ENCODE assay signal across 10 mouse cellular contexts in genomic region chr4:150837458-150837857, GRCm38 (mm10). TPM values are rescaled to one million over a fixed set of nuclear protein-coding genes. Genes with fewer than 3 reads are reported as not detected.
DNase-seq lines count a peak whose midpoint lies in the region; ATAC-seq and TF ChIP-seq lines count a peak whose summit lies in the region.
"Had no signal": no experiment of that assay in that cellular context is flagged by ENCODE, and none has a peak within 500 bp of the region (broad histone marks: within the 10 kb centered on the region; RNA-seq: fewer than 3 reads in every experiment).

No protein-coding gene starts in this region.

- ATAC-seq in limb, embryonic 14.5 days (ENCODE audit: low FRiP score, low read depth) = no peak
- ATAC-seq in common myeloid progenitor, adult 5-6 weeks (replicated peaks; ENCODE audit: low read depth, poor library complexity, severe bottlenecking) = peak; percentile 80
- ATAC-seq in kidney, postnatal 0 days (replicated peaks; ENCODE audit: low FRiP score, low read depth) = no peak
- peak; percentile 84 for ATAC-seq in megakaryocyte progenitor cell, adult 5-6 weeks (replicated peaks; ENCODE audit: poor library complexity)
- ATAC-seq in midbrain, embryonic 11.5 days (ENCODE audit: low FRiP score) = no peak

- TF ChIP-seq CTCF in kidney, postnatal 0 days (IDR thresholded peaks at IDR 0.05; ENCODE audit: low read depth) = no peak

- TF ChIP-seq POLR2A in limb, embryonic 14.5 days (IDR thresholded peaks at IDR 0.05; ENCODE audit: borderline replicate concordance, extremely low read depth, insufficient read depth, insufficient read length) = no peak

- no peaks in the 10 kb centered on the region for H3K9me3 ChIP-seq in limb, embryonic 14.5 days (ENCODE audit: control insufficient read depth, low read length)
- H3K9me3 ChIP-seq in limb, embryonic 10.5 days (replicated peaks) = no peaks in the 10 kb centered on the region
- H3K9me3 ChIP-seq in kidney, postnatal 0 days (replicated peaks; ENCODE audit: low read length) = no peaks in the 10 kb centered on the region
- H3K9me3 ChIP-seq in midbrain, embryonic 11.5 days (ENCODE audit: control insufficient read depth, low read length) = no peaks in the 10 kb centered on the region
- H3K9me3 ChIP-seq: hindbrain, embryonic 13.5 days had no signal

- no peak overlapping the region for H3K4me2 ChIP-seq in limb, embryonic 14.5 days (replicated peaks; ENCODE audit: low read depth, low read length, severe bottlenecking)
- no peak overlapping the region for H3K4me2 ChIP-seq in kidney, postnatal 0 days (ENCODE audit: low read length)
- no peak overlapping the region for H3K4me2 ChIP-seq in midbrain, embryonic 11.5 days
- H3K4me2 ChIP-seq: hindbrain, embryonic 13.5 days had no signal

- 66% methylated on average over 6 of the region's 6 CpGs for WGBS in limb, embryonic 14.5 days
- 87% methylated on average over 6 of the region's 6 CpGs for WGBS in limb, embryonic 10.5 days
- WGBS in kidney, postnatal 0 days = 57% methylated on average over 6 of the region's 6 CpGs
- 89% methylated on average over 6 of the region's 6 CpGs for WGBS in midbrain, embryonic 11.5 days

- H3K4me3 ChIP-seq in limb, embryonic 14.5 days (replicated peaks; ENCODE audit: low read length) = no peak overlapping the region
- H3K4me3 ChIP-seq in limb, embryonic 10.5 days = no peak overlapping the region
- no peak overlapping the region for H3K4me3 ChIP-seq in kidney, postnatal 0 days (replicated peaks; ENCODE audit: low read depth, low read length)
- H3K4me3 ChIP-seq in midbrain, embryonic 11.5 days (ENCODE audit: low read depth, low read length) = no peak overlapping the region
- H3K4me3 ChIP-seq: erythroblast, embryonic 14.5 days; hindbrain, embryonic 13.5 days had no signal

- peak; percentile 61 for DNase-seq in limb, embryonic 14.5 days (ENCODE audit: low spot score)
- no peak for DNase-seq in limb, embryonic 10.5 days (ENCODE audit: low spot score)
- peak; percentile 38 for DNase-seq in kidney, postnatal 0 days (ENCODE audit: low spot score)
- no peak for DNase-seq in right cerebral cortex, postnatal 10 days (ENCODE audit: low spot score in 2 of 2)
- no peak for DNase-seq in cerebellum, adult 8-10 months
- DNase-seq in midbrain, embryonic 11.5 days (ENCODE audit: low spot score, missing footprints) = no peak

- H3K27ac ChIP-seq in limb, embryonic 14.5 days (replicated peaks; ENCODE audit: low read depth, low read length) = no peak overlapping the region
- H3K27ac ChIP-seq in limb, embryonic 10.5 days = no peak overlapping the region
- H3K27ac ChIP-seq in kidney, postnatal 0 days = no peak overlapping the region
- no peak overlapping the region for H3K27ac ChIP-seq in midbrain, embryonic 11.5 days (ENCODE audit: low read depth, low read length)
- H3K27ac ChIP-seq: hindbrain, embryonic 13.5 days had no signal

- no peaks in the 10 kb centered on the region for H3K36me3 ChIP-seq in limb, embryonic 14.5 days (ENCODE audit: control insufficient read depth, insufficient read depth, low read length)
- no peaks in the 10 kb centered on the region for H3K36me3 ChIP-seq in limb, embryonic 10.5 days
- no peaks in the 10 kb centered on the region for H3K36me3 ChIP-seq in kidney, postnatal 0 days (ENCODE audit: insufficient read depth, low read length)
- no peaks in the 10 kb centered on the region for H3K36me3 ChIP-seq in midbrain, embryonic 11.5 days (ENCODE audit: control insufficient read depth, insufficient read depth, low read length)
- H3K36me3 ChIP-seq: hindbrain, embryonic 13.5 days had no signal

- no peaks in the 10 kb centered on the region for H3K4me1 ChIP-seq in limb, embryonic 14.5 days (ENCODE audit: control insufficient read depth, insufficient read depth, low read length)
- no peaks in the 10 kb centered on the region for H3K4me1 ChIP-seq in limb, embryonic 10.5 days
- peaks cover 4% of the 10 kb centered on the region; the same call in 1 of the 2 replicates for H3K4me1 ChIP-seq in kidney, postnatal 0 days (replicated peaks; ENCODE audit: insufficient read depth, low read length)
- H3K4me1 ChIP-seq in midbrain, embryonic 11.5 days (ENCODE audit: control insufficient read depth, insufficient read depth, low read length) = no peaks in the 10 kb centered on the region
- H3K4me1 ChIP-seq: hindbrain, embryonic 13.5 days had no signal

- no peaks in the 10 kb centered on the region for H3K27me3 ChIP-seq in limb, embryonic 14.5 days (ENCODE audit: control insufficient read depth, insufficient read depth, low read length)
- no peaks in the 10 kb centered on the region for H3K27me3 ChIP-seq in limb, embryonic 10.5 days (ENCODE audit: low read depth, poor library complexity, severe bottlenecking)
- H3K27me3 ChIP-seq in kidney, postnatal 0 days (ENCODE audit: insufficient read depth, low read length) = no peaks in the 10 kb centered on the region
- no peaks in the 10 kb centered on the region for H3K27me3 ChIP-seq in midbrain, embryonic 11.5 days (ENCODE audit: control insufficient read depth, insufficient read depth, low read length)
- H3K27me3 ChIP-seq: hindbrain, embryonic 13.5 days had no signal

- no peak overlapping the region for H3K9ac ChIP-seq in limb, embryonic 14.5 days (ENCODE audit: low read depth, low read length, severe bottlenecking)
- H3K9ac ChIP-seq in kidney, postnatal 0 days (ENCODE audit: low read depth, low read length) = no peak overlapping the region
- H3K9ac ChIP-seq in midbrain, embryonic 11.5 days (ENCODE audit: low read length) = no peak overlapping the region
- H3K9ac ChIP-seq: hindbrain, embryonic 13.5 days had no signal

RNA-seq across cellular contexts. Expression of gene Errfi1, which starts 16.3 kb away (rescaled TPM):
- polyA plus RNA-seq in limb, embryonic 14.5 days (2012; rRNA removed) = 20.2 and 22.3 TPM in 2 replicates
- 23.9 and 27.2 TPM in 2 replicates for polyA plus RNA-seq in limb, embryonic 14.5 days (2014; fragmentation: Nextera tagmentation; extraction: Ambion mirVana)
- polyA plus RNA-seq in limb, embryonic 10.5 days (2016; fragmentation: Nextera tagmentation; extraction: Ambion mirVana) = 25.2 and 25.9 TPM in 2 replicates
- 0.05 and 0.59 TPM in 2 replicates for total RNA-seq in common myeloid progenitor, adult 5-6 weeks (2017)
- 34.1 and 35.5 TPM in 2 replicates for polyA plus RNA-seq in kidney, postnatal 0 days (2015; fragmentation: Nextera tagmentation; extraction: Ambion mirVana)
- 0.84 and 1.2 TPM in 2 replicates for total RNA-seq in megakaryocyte progenitor cell, adult 5-6 weeks (2015)
- total RNA-seq in megakaryocyte progenitor cell, adult 5-6 weeks (2017) = 0.54 and 0.61 TPM in 2 replicates
- polyA plus RNA-seq in midbrain, embryonic 11.5 days (2014; fragmentation: Nextera tagmentation; extraction: Ambion mirVana) = 29.5 and 29.7 TPM in 2 replicates
- polyA plus RNA-seq: erythroblast, embryonic 14.5 days had no signal

Comparison
In these comparisons a context has a peak if more than half of its experiments do, and no peak if none do; other contexts are left out.
1. DNase-seq: peak in limb, embryonic 14.5 days (single experiment) and kidney, postnatal 0 days (single experiment); none in limb, embryonic 10.5 days (single experiment), right cerebral cortex, postnatal 10 days (0 of 2), cerebellum, adult 8-10 months (single experiment) and midbrain, embryonic 11.5 days (single experiment).
2. ATAC-seq: peak in common myeloid progenitor, adult 5-6 weeks (single experiment) and megakaryocyte progenitor cell, adult 5-6 weeks (single experiment); none in limb, embryonic 14.5 days (single experiment), kidney, postnatal 0 days (single experiment) and midbrain, embryonic 11.5 days (single experiment).